Mouse (Mus musculus) liver, embryonic 12.5 days (tissue): Measurements from ENCODE around the gene AL607142.1. TPM values are rescaled to one million over a fixed set of nuclear protein-coding genes. Genes with fewer than 3 reads are reported as not detected.

Experiments used
- ATAC-seq: fragments of 200-750 bp; cut with Nextera tagmentation; 2 replicates; pipeline ENCODE4 v1.8.0; 2017; ENCODE audit warnings: moderate number of reproducible peaks, mild to moderate bottlenecking, moderate library complexity
- H3K27ac ChIP-seq: fragments of 300-500 bp; sonication (generic); 2 replicates; pipeline ENCODE4 v1.5.1; 2016; ENCODE audit warnings: mild to moderate bottlenecking
- H3K27me3 ChIP-seq: fragments of 300-500 bp; sonication (generic); replicated peaks from 2 replicates; pipeline ENCODE4 v1.6.1; 2016; ENCODE audit warnings: mild to moderate bottlenecking, moderate library complexity
- H3K36me3 ChIP-seq: fragments of 300-500 bp; sonication (generic); 2 replicates; pipeline ENCODE4 v1.6.1; 2016; ENCODE audit warnings: mild to moderate bottlenecking, moderate library complexity
- H3K4me1 ChIP-seq: fragments of 300-500 bp; sonication (generic); 2 replicates; pipeline ENCODE4 v1.6.1; 2016
- H3K4me2 ChIP-seq: fragments of 300-500 bp; sonication (generic); 2 replicates; pipeline ENCODE4 v1.6.1; 2016; ENCODE audit warnings: mild to moderate bottlenecking, moderate library complexity
- H3K4me3 ChIP-seq: fragments of 300-500 bp; sonication (generic); 2 replicates; pipeline ENCODE4 v1.5.1; 2016; ENCODE audit warnings: mild to moderate bottlenecking, moderate library complexity
- H3K9ac ChIP-seq: fragments of 300-500 bp; sonication (generic); 2 replicates; pipeline ENCODE4 v1.6.1; 2016; ENCODE audit warnings: mild to moderate bottlenecking, moderate library complexity
- H3K9me3 ChIP-seq: fragments of 300-500 bp; sonication (generic); replicated peaks from 2 replicates; pipeline ENCODE4 v1.6.1; 2016; ENCODE audit warnings: mild to moderate bottlenecking, moderate library complexity
- WGBS: fragments of 180-500 bp; shearing (Covaris S2); methylation state at CpG from one replicate; pipeline ENCODE4 v1.1.7; 2016; ENCODE audit not compliant: insufficient replicate concordance; 5-methylcytosine and 5-hydroxymethylcytosine counted together
- polyA plus RNA-seq: library from polyadenylated mRNA; unstranded; fragments of >200 nt; fragmentation: Nextera tagmentation; extraction: Ambion mirVana; gene quantifications from 2 replicates; pipeline ENCODE4 v1.2.1, GENCODE M21; 2016

The AL607142.1 gene
- polyA plus RNA-seq, 1 experiment from 2014 or later, result not detected

DNA sequence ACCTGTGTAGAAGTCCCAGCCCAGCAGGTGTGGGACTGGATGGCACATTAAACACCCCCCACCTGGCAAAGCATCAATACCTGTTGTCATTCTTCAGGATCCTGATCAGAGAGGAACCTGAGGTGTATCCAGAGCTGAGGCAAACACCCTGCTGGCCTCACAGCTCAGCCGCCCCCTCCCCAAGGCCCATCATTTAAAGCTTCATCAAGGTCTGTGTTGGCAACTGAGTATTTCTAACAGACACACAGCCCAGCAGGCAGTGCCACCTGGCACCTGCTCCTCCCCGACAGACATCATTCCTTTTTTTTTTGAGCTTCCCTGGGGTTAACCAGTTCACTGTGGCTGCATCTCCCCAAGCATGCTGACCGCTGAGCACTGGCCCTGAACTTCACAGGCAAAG lies 50.7 kb downstream of the AL607142.1 start:
- Histone ChIP-seq H3K4me2 (no peak overlapping the region), H3K4me1 (no peaks in the 10 kb centered on the region), H3K27ac (no peak overlapping the region), H3K9ac (no peak overlapping the region), H3K4me3 (no peak overlapping the region), H3K36me3 (no peaks in the 10 kb centered on the region), H3K9me3 (no peaks in the 10 kb centered on the region; the same call in 1 of the 2 replicates), H3K27me3 (no peaks in the 10 kb centered on the region)
- 66% methylated on average over 3 of the region's 3 CpGs for WGBS
- no peak for ATAC-seq

DNA sequence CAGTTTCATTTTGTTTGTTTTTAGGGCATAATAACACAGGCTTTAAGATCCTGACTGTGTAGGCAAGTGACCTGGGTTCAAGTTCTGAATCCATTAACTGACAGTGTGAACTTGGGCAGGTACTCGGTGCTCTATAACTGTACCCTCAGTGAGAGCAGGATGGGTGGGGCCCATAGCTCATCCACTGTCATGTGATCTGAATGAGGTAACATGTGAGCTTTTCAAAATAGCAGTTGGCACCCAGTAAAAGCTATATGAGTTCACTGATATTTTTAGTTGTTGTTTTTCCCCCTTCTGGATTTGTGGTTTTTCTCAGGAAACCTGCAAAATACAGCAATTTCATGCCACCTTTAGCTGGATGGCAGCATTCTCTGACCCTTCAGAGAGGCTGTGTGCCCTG lies 51.5 kb downstream of the AL607142.1 start:
- H3K4me3 ChIP-seq, result no peak overlapping the region
- no peak overlapping the region for H3K9ac ChIP-seq
- H3K27ac ChIP-seq, result no peak overlapping the region
- no peak overlapping the region for H3K4me2 ChIP-seq
- WGBS, result 68% methylated on average over 1 of the region's 1 CpGs
- H3K9me3 ChIP-seq, result no peaks in the 10 kb centered on the region; the same call in 1 of the 2 replicates
- no peaks in the 10 kb centered on the region for H3K27me3 ChIP-seq
- H3K4me1 ChIP-seq, result no peaks in the 10 kb centered on the region
- no peaks in the 10 kb centered on the region for H3K36me3 ChIP-seq
- ATAC-seq, result no peak

DNA sequence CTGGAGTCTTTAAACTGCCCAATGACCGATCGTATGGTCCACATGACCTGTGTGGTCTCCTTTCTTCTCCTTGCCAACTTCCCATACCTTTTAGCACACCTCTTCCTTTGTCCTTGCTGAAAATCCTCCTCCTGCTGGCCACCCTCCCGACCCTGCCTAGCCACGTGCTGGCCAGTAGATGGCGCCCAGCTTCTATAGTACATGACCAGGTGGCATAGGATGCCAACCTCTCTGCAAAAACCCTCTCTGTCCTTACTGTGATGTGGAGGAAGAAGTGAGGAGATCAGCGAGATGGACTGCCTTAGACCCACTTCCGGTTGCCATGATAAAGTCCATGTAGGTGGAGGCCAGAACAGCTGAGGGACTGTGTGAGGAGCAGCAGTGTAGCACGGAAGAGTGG lies 55.5 kb downstream of the AL607142.1 start:
- H3K9me3 ChIP-seq, result no peaks in the 10 kb centered on the region
- WGBS, result 25% methylated on average over 8 of the region's 8 CpGs
- no peak for ATAC-seq
- no peak overlapping the region for H3K27ac ChIP-seq
- no peaks in the 10 kb centered on the region for H3K27me3 ChIP-seq
- no peak overlapping the region for H3K4me2 ChIP-seq
- H3K36me3 ChIP-seq, result no peaks in the 10 kb centered on the region
- H3K4me1 ChIP-seq, result no peaks in the 10 kb centered on the region
- no peak overlapping the region for H3K4me3 ChIP-seq
- H3K9ac ChIP-seq, result no peak overlapping the region

DNA sequence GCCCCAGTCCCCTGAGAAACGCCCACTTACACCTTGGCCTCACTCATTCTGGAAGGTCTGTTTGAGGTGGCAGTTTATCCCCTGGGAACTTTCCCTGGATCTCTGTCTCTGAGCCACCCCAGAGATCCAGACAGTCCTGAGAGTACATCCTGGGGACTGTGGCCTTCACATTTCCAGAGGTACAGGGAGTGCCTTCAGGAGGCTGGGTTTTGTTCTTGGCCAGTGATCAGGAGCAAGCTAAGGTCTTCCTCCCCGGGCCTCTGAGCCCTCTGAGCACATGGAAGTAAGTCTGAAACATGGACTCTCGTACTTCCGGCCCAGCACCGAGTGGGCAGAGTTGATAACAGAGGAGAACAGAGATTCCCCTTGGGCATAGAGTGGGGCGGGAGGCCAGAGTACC lies 59.9 kb downstream of the AL607142.1 start:
- H3K9me3 ChIP-seq, result no peaks in the 10 kb centered on the region
- H3K27me3 ChIP-seq, result no peaks in the 10 kb centered on the region
- H3K27ac ChIP-seq, result no peak overlapping the region
- H3K4me2 ChIP-seq, result no peak overlapping the region
- WGBS, result 52% methylated on average over 6 of the region's 6 CpGs
- H3K4me1 ChIP-seq, result 0 out of 2 replicates have a peak, but pooled peaks cover 5% of the 10 kb centered on the region
- H3K36me3 ChIP-seq, result no peaks in the 10 kb centered on the region
- ATAC-seq, result no peak
- H3K9ac ChIP-seq, result no peak overlapping the region
- no peak overlapping the region for H3K4me3 ChIP-seq

DNA sequence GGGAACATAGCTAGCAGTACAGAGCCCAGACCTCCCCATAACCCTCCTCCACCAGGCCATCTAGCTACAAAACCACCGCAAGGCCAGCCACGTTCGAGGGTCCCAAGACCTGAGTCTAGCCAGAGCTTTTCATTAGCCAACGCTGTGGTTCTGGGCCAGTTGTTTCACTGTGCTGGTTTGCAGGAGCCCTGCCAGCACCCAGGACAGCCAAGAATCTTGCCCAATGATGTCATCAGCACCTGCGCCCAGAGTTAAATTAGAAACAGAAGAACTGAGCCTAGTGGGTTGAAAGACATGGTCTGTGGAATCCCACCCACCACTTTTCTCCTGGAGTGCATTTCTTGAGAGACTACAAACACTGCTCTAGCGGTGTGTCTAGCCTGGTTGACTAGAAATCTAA lies 61.3 kb downstream of the AL607142.1 start:
- ATAC-seq, result no peak
- Histone ChIP-seq H3K27me3 (no peaks in the 10 kb centered on the region), H3K4me1 (0 out of 2 replicates have a peak, but pooled peaks cover 5% of the 10 kb centered on the region), H3K36me3 (no peaks in the 10 kb centered on the region), H3K9me3 (no peaks in the 10 kb centered on the region), H3K4me2 (no peak overlapping the region), H3K9ac (no peak overlapping the region), H3K4me3 (no peak overlapping the region), H3K27ac (no peak overlapping the region)
- WGBS, result 77% methylated on average over 6 of the region's 6 CpGs

DNA sequence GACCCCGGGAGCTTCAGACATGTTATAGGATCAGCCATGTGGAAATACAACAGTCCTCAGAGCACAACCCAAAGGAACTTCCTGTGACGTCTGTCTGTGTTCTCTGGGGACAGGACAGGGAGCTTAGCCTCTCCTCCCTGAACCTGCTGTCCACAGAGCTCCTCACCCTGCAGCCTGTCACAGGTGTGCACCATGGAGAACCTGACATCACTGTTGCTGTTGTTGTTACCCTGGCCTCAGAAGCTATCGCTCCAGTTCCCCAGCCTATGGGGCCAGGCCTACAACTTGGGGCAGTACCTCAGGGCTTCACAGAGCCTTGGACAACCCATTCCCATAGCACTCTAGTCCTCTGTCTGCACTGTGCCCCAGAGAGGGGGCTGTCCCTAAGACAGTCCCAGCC lies 62.5 kb downstream of the AL607142.1 start:
- Histone ChIP-seq H3K27ac (no peak overlapping the region), H3K4me1 (0 out of 2 replicates have a peak, but pooled peaks cover 5% of the 10 kb centered on the region), H3K4me2 (no peak overlapping the region), H3K9me3 (no peaks in the 10 kb centered on the region), H3K4me3 (no peak overlapping the region), H3K36me3 (no peaks in the 10 kb centered on the region), H3K9ac (no peak overlapping the region), H3K27me3 (no peaks in the 10 kb centered on the region)
- ATAC-seq, result no peak
- 68% methylated on average over 3 of the region's 3 CpGs for WGBS

DNA sequence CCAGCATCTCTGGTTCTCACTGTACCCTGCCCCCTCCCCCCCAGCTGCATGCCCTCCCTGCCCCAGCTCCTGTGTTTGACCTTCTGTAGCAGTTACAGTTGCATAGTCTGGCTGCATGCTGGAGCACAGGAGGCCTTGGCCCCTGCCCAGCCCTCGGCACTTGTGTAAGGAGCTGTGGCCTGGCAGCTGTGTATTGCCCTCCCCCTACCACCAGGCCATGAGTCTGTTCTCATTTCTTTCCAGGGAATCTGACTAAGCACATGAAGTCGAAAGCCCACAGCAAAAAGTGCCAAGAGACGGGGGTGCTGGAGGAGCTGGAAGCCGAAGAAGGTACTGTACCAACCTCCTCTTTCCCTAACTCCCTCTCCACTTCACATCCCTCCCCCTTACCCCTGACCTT lies 63.2 kb downstream of the AL607142.1 start:
- ATAC-seq, result 0 out of 2 replicates have a peak, but pooled peaks have one; percentile 23
- H3K27me3 ChIP-seq, result no peaks in the 10 kb centered on the region
- H3K4me1 ChIP-seq, result 0 out of 2 replicates have a peak, but pooled peaks cover 5% of the 10 kb centered on the region
- no peak overlapping the region for H3K27ac ChIP-seq
- no peak overlapping the region for H3K4me3 ChIP-seq
- no peak overlapping the region for H3K9ac ChIP-seq
- 51% methylated on average over 4 of the region's 4 CpGs for WGBS
- H3K9me3 ChIP-seq, result no peaks in the 10 kb centered on the region
- no peaks in the 10 kb centered on the region for H3K36me3 ChIP-seq
- H3K4me2 ChIP-seq, result no peak overlapping the region

DNA sequence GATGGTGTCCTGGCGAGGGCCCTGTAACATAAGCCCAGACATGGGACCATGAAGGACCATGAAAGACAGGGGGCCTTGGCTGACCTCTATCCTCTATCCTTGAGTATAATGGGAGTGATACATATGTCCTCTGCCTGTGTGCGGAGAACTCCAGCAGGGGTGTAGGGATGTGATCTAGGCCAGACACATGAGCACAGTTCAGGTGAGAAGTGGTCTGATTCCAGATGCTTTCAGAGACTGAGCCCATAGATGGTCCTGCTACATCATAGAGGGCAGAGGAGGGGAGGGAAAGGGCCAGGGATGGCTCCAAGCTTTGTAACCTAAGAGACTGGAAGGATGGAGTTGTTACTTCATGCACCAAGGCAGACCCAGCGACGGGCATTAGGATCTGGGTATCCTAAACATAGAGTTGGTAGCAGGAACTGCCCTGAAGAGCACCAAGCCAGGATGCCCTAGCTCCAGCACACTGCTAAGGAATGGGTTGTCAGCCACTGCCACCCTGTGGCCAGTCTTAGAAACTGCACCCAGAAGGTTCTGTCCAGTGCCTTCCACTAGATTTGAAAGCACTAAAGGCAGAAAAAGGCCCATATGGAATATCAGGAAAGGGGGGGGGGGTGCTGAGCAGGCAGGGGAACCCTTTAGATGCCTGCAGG lies 64.6 kb downstream of the AL607142.1 start:
- Histone ChIP-seq H3K27me3 (no peaks in the 10 kb centered on the region), H3K9me3 (no peaks in the 10 kb centered on the region), H3K27ac (no peak overlapping the region), H3K4me3 (no peak overlapping the region), H3K4me2 (no peak overlapping the region), H3K4me1 (0 out of 2 replicates have a peak, but pooled peaks cover 5% of the 10 kb centered on the region), H3K9ac (no peak overlapping the region), H3K36me3 (no peaks in the 10 kb centered on the region)
- WGBS, result 35% methylated on average over 4 of the region's 4 CpGs
- ATAC-seq, result no peak

DNA sequence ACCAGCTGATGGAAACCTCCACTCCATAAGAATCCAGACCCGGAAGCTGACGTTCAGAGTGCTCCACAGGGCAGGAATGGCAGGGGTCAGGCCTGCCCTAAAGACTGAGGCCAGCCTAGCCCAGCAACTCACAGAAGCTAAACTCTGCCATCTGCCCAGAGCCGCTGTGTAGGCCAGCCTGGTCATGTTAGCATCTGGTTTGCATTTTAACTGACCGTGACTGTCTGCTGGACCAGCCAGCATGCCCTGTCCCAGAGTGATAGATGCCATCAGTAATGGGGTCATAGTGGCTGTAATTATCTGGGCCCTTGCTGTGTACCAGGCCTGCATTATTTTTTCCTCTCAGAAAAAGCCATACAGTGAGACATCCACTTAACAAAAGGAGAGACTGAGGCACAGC lies 66.1 kb downstream of the AL607142.1 start:
- no peak overlapping the region for H3K4me3 ChIP-seq
- no peaks in the 10 kb centered on the region for H3K36me3 ChIP-seq
- 66% methylated on average over 4 of the region's 4 CpGs for WGBS
- no peak for ATAC-seq
- no peak overlapping the region for H3K9ac ChIP-seq
- no peaks in the 10 kb centered on the region for H3K27me3 ChIP-seq
- H3K9me3 ChIP-seq, result no peaks in the 10 kb centered on the region
- H3K4me2 ChIP-seq, result no peak overlapping the region
- H3K4me1 ChIP-seq, result 0 out of 2 replicates have a peak, but pooled peaks cover 5% of the 10 kb centered on the region
- no peak overlapping the region for H3K27ac ChIP-seq

DNA sequence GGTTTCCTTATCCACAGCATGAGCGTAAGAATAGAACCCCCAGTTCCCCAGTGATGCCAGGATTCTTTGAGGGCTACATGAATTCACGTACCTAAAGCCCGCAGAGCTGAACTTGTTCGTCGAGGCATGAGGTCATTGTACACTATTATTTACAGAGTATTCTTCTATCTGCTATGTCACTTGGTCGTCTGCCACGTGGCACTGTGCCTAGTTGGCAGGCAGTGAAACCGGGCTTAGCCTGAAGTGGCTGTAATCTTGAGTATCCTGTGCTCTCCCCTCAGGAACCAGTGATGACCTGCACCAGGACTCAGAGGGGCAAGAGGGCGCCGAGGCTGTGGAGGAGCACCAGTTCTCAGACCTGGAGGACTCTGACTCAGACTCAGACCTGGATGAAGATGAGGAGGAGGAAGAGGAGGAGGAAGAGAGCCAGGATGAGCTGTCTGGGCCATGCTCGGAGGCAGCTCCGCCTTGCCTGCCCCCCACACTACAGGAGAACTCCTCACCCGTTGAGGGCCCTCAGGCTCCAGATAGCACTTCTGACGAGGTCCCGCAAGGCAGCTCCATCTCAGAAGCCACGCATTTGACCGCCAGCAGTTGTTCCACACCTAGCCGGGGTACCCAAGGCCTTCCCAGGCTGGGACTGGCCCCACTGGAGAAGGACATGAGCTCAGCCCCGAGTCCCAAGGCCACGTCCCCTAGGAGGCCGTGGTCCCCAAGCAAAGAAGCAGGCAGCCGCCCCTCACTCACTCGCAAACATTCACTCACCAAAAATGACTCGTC lies 66.8 kb downstream of the AL607142.1 start:
- ATAC-seq, result no peak
- WGBS, result 63% methylated on average over 24 of the region's 24 CpGs

DNA sequence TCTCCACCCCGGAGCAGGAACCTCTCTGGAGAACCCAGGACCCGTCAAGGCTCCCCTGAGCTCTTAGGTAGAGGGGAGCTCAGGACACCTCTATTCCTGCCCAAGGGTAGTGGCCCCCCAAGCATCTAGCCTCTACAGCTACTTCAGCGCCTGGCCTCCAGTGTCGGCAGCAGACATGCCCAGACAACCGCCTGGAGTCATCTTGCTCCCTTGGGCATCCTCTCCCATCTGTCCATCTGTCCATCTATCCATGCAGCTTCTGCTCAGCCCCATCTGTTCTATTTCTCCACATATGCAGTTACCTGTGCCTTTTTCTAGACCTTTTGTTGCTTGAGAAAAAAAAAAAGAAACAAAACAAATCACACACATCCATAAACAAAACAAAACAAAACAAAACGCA lies 69.4 kb downstream of the AL607142.1 start:
- no peak overlapping the region for H3K4me2 ChIP-seq
- 64% methylated on average over 6 of the region's 6 CpGs for WGBS

More for the DNA sequence above, 66.8 kb downstream of the AL607142.1 start:
- H3K4me1 ChIP-seq, result 0 out of 2 replicates have a peak, but pooled peaks cover 5% of the 10 kb centered on the region
- H3K27me3 ChIP-seq, result no peaks in the 10 kb centered on the region
- no peak overlapping the region for H3K27ac ChIP-seq
- H3K36me3 ChIP-seq, result no peaks in the 10 kb centered on the region
- H3K9me3 ChIP-seq, result no peaks in the 10 kb centered on the region
- H3K4me3 ChIP-seq, result no peak overlapping the region
- H3K4me2 ChIP-seq, result no peak overlapping the region
- H3K9ac ChIP-seq, result no peak overlapping the region

DNA sequence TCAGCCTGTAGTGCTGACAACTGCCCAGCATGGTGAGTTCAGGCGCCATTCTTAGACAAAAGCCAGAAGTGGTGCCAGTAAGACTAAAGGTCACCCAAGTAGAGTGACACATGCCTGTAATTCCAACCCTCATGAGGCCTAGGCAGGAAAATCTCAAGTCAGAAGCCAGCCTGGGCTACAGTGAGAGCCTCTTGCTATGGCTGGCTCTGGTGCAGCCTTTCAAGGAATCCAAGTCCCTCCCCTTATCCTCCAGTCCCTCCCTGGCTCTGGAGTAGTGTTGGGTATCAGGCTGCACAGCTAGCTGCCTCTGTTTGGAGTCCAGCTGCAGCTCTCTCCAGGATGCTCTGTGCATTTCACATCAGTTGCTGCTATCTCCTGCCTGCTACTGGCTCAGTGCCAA lies 77.0 kb downstream of the AL607142.1 start:
- Histone ChIP-seq H3K4me1 (no peaks in the 10 kb centered on the region), H3K27me3 (peaks cover 3% of the 10 kb centered on the region; the same call in 1 of the 2 replicates), H3K4me2 (no peak overlapping the region), H3K9ac (no peak overlapping the region), H3K9me3 (no peaks in the 10 kb centered on the region), H3K27ac (no peak overlapping the region), H3K36me3 (no peaks in the 10 kb centered on the region), H3K4me3 (no peak overlapping the region)
- ATAC-seq, result no peak
- WGBS, result 44% methylated on average over 1 of the region's 1 CpGs

More for the DNA sequence above, 69.4 kb downstream of the AL607142.1 start:
- no peaks in the 10 kb centered on the region for H3K27me3 ChIP-seq
- H3K9ac ChIP-seq, result no peak overlapping the region
- no peaks in the 10 kb centered on the region for H3K4me1 ChIP-seq
- H3K4me3 ChIP-seq, result no peak overlapping the region
- no peak for ATAC-seq
- no peaks in the 10 kb centered on the region for H3K36me3 ChIP-seq
- no peaks in the 10 kb centered on the region for H3K9me3 ChIP-seq
- H3K27ac ChIP-seq, result no peak overlapping the region
